Mouse (Mus musculus): ENCODE measurements around the gene 0610010K14Rik.

GRCm38 (mm10) chr11:70265252-70265651 is 27.5 kb upstream of the 0610010K14Rik start:
- TF ChIP-seq CTCF (IDR thresholded peaks at IDR 0.05) = no peak
- no peak for TF ChIP-seq EP300 (IDR thresholded peaks at IDR 0.05)

Data from lung, postnatal 0 days (tissue).